Mouse (Mus musculus) C2C12 (cell line): ENCODE results near the gene Dnaja4. TPM values are rescaled to one million over a fixed set of nuclear protein-coding genes. Genes with fewer than 3 reads are reported as not detected.
A peak's percentile ranks its signal among the peaks of the same experiment; 100 is the strongest.
"Not testable (repeated sequence)": the region's sequence is repeated elsewhere in the genome, so short reads cannot be mapped to it uniquely, and the experiment has no call there.

Experiments used
- H3K27me3 ChIP-seq: one replicate; pipeline ENCODE4 v1.6.1; 2011; ENCODE audit not compliant: control insufficient read depth, insufficient read depth, insufficient read length
- H3K36me3 ChIP-seq: one replicate; pipeline ENCODE4 v1.6.1; 2011; ENCODE audit not compliant: control insufficient read depth, insufficient read depth
- H3K4me3 ChIP-seq: one replicate; pipeline ENCODE4 v1.5.1; 2011; ENCODE audit warnings: mild to moderate bottlenecking, control low read depth; ENCODE audit not compliant: poor library complexity, insufficient read depth, severe bottlenecking
- H3K79me2 ChIP-seq: one replicate; pipeline ENCODE4 v1.6.1; 2011; ENCODE audit not compliant: control insufficient read depth, insufficient read depth
- H3K79me3 ChIP-seq: one replicate; pipeline ENCODE4 v1.6.1; 2011; ENCODE audit warnings: low read depth, control low read depth
- H3ac ChIP-seq: one replicate; pipeline ENCODE3; 2011; ENCODE audit warnings: low read depth; ENCODE audit not compliant: control insufficient read depth, insufficient read length
- CEBPB ChIP-seq: IDR thresholded peaks from one replicate; pipeline ENCODE4 v1.6.1; 2011; ENCODE audit warnings: low read depth, mild to moderate bottlenecking, control low read depth, moderate library complexity
- CTCF ChIP-seq: IDR thresholded peaks from one replicate; pipeline ENCODE4 v1.5.1; 2011; ENCODE audit not compliant: control insufficient read depth, insufficient read depth, insufficient read length
- FOSL1 ChIP-seq: IDR thresholded peaks from one replicate; pipeline ENCODE4 v1.8.0; 2011; ENCODE audit warnings: mild to moderate bottlenecking, low read length; ENCODE audit not compliant: poor library complexity, insufficient read depth, severe bottlenecking
- MAX ChIP-seq: IDR thresholded peaks from one replicate; pipeline ENCODE4 v1.6.1; 2011; ENCODE audit warnings: mild to moderate bottlenecking, control low read depth
- MYOD1 ChIP-seq: IDR thresholded peaks from one replicate; pipeline ENCODE4 v1.6.1; 2011; ENCODE audit warnings: low read depth; ENCODE audit not compliant: control insufficient read depth, insufficient read length
- MYOG ChIP-seq: IDR thresholded peaks from one replicate; pipeline ENCODE4 v1.6.1; 2011; ENCODE audit not compliant: control insufficient read depth, insufficient read length; ENCODE audit errors: extremely low read depth
- USF1 ChIP-seq: IDR thresholded peaks from one replicate; pipeline ENCODE4 v1.6.1; 2011; ENCODE audit warnings: low read depth, mild to moderate bottlenecking, control low read depth, moderate library complexity
- polyA plus RNA-seq: library from polyadenylated mRNA; unstranded; fragments of >200 nt; fragmentation: generic; extraction: Trizol; gene quantifications from one replicate; pipeline ENCODE4 v1.2.1, GENCODE M21; 2012; ENCODE audit warnings: missing spikeins

The Dnaja4 gene
- polyA plus RNA-seq, 1 experiment = 7.1 TPM

DNA sequence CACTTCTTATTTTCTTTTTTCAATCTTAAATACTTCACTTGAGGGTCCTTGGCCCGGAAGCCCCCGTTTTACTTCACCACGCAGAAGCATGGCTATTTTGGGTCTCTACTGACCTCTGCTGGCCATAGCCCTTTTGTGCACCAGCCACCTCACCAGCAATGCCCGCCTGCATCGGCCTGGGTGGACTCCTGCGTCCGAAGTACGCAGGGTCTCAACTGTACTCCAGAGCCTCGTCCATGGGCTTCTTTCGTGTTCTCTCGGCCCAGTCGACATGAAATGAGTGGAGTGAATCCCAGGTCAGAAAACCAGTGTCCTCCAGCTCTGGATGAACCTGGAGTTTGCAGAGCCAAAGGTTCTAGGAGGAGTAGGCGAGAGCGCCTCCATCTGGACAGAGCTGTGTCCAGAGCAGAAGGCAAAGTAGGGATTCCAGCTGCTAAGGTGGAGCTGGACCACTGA lies 22.1 kb upstream of the Dnaja4 start:
- no peaks in the 10 kb centered on the region for H3K79me3 ChIP-seq
- TF ChIP-seq MAX = no peak
- TF ChIP-seq CTCF = peak; percentile 93
- H3K27me3 ChIP-seq = no peaks in the 10 kb centered on the region
- H3K4me3 ChIP-seq = no peak overlapping the region
- no peaks in the 10 kb centered on the region for H3K79me2 ChIP-seq
- H3ac ChIP-seq = peak overlapping the region; percentile 59
- H3K36me3 ChIP-seq = no peaks in the 10 kb centered on the region

- Histone ChIP-seq H3K79me3 (no peaks in the 10 kb centered on the region), H3K4me3 (no peak overlapping the region), H3K36me3 (no peaks in the 10 kb centered on the region), H3K79me2 (no peaks in the 10 kb centered on the region), H3ac (no peak overlapping the region), H3K27me3 (peaks cover 8% of the 10 kb centered on the region)
- TF ChIP-seq CEBPB (no peak), MYOD1 (no peak), FOSL1 (no peak), USF1 (no peak), CTCF (no peak), MAX (no peak), MYOG (no peak)
These were observed 15.8 kb upstream of the Dnaja4 start for GRCm38 (mm10) chr9:54682846-54683245.

DNA sequence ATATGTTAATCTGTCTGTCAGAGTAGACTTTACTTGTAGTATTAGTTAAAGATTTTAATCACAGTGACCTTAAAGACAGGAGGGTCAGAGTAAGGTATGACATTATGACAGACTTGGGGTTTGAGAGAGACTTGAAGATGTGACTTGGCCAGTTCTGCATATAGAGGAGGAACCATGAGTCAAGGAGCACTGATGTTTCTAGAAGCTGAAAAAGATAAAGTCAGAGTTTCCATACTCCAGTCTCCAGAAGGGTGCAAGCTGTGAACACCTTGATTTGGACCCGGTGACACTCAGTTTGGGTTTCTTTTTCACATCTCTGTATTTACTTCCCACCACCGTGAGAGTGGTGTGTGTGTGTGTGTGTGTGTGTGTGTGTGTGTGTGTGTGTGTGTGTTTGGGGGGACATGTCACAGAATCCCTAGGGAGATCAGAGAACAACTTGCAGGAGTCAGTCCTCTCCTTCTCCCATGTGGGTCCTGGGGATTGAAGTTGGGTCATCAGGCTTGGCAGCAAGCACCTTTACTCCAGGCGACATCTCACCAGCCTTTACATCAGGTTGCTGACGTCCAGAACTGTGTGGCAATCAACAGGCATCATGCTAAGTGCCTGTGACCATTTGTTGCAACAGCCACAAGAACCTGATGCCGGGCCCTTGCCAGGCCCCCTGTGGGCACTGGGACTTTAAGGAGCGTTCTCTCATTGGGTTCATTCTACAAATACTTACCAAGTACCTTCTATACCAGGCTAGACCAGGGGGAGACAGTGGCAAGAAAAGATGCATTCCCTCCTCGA lies 14.7 kb upstream of the Dnaja4 start:
- H3ac ChIP-seq = no peak overlapping the region
- no peak for TF ChIP-seq USF1
- TF ChIP-seq CTCF = no peak
- TF ChIP-seq MYOD1 = no peak
- TF ChIP-seq MAX = no peak
- no peak for TF ChIP-seq MYOG
- TF ChIP-seq CEBPB = no peak
- TF ChIP-seq FOSL1 = no peak

DNA sequence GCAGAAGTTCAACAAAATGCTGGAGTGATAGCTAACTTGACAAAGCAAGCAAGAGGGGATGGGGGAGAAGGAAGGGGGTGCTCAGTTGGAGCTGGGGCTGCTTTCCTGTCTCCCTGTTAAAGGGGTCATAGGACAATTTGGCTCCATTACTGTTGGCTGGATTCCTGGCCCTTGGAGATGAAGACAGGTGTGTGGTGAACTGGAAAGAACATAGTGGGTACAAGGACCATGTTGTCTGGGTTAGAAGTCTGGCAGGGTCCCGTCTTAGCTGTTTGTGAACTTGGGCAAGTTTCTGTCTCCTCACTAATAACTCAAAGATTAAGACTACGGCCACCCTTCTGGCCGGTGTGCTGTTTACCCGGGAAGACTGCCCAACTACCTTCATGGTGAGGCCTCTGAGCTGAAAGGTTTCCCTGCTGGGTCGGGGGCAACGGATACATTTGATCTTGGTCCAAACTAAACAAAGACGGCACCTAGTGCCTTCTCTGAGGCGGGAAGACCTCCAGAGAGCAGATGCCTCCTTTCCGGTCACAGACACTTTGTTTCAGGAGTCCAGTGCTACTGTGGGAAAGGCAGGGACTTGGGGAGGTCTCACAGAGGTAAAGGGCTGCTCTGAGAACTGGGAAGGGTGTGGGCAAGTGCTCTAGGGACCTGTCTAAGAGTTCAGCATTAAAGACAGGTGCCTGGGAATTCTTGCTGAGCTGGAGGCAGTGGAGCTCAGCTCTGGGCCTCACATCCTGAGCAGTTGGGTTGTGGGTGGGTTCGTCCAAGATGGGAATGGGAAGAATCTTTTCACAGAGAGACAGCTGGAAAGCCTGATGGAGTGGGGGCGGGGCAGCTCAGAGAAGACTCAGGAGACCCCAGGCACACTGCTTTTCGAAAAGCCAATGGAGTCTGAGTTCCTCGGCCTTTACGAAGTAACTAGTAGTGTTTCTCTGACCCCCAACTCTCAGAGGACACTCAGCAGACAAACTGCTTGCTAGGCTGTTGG lies 11.1 kb upstream of the Dnaja4 start:
- Histone ChIP-seq H3K4me3 (no peak overlapping the region), H3K79me3 (no peaks in the 10 kb centered on the region), H3K36me3 (no peaks in the 10 kb centered on the region), H3ac (no peak overlapping the region), H3K79me2 (no peaks in the 10 kb centered on the region), H3K27me3 (peaks cover 15% of the 10 kb centered on the region)
- TF ChIP-seq MAX (no peak), CTCF (no peak), CEBPB (no peak)

More for the DNA sequence above, 14.7 kb upstream of the Dnaja4 start:
- Histone ChIP-seq H3K79me3 (no peaks in the 10 kb centered on the region), H3K79me2 (no peaks in the 10 kb centered on the region), H3K27me3 (peaks cover 12% of the 10 kb centered on the region), H3K4me3 (no peak overlapping the region), H3K36me3 (no peaks in the 10 kb centered on the region)

GRCm38 (mm10) chr9:54689446-54689845 lies 9.2 kb upstream of the Dnaja4 start:
- Histone ChIP-seq H3K27me3 (peaks cover 15% of the 10 kb centered on the region), H3K36me3 (no peaks in the 10 kb centered on the region), H3K79me2 (no peaks in the 10 kb centered on the region), H3K4me3 (no peak overlapping the region), H3K79me3 (no peaks in the 10 kb centered on the region), H3ac (no peak overlapping the region)
- TF ChIP-seq MYOG (no peak), USF1 (no peak), MAX (no peak), MYOD1 (no peak), FOSL1 (no peak)

DNA sequence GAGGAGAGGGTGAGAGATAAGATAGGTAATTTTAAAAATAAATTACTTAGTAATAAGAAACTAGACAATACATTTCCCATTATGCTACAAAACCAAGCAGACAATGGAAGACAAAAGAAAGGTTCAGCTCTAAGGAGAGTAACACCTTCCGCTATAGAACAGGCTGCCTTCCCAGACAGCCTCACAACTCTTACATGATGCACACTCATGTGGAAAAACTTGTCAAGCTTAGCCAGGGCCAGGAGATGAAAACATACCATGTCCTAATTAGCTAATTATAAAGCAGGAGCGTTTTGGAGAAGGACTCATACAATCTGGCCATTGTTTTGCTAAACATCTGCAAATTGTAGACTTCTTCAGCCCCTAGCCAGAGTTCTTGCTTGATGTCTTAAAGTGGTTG lies 8.0 kb upstream of the Dnaja4 start:
- peaks cover 15% of the 10 kb centered on the region for H3K27me3 ChIP-seq
- not testable (repeated sequence) for H3ac ChIP-seq, H3K79me2 ChIP-seq, H3K4me3 ChIP-seq, H3K36me3 ChIP-seq, H3K79me3 ChIP-seq

GRCm38 (mm10) chr9:54691241-54691805 lies 7.3 kb upstream of the Dnaja4 start:
- not testable (repeated sequence) for H3K79me3 ChIP-seq, H3K4me3 ChIP-seq, H3ac ChIP-seq, H3K36me3 ChIP-seq, H3K79me2 ChIP-seq
- H3K27me3 ChIP-seq = peaks cover 15% of the 10 kb centered on the region
